Mouse (Mus musculus): ENCODE measurements around the gene Katnbl1.
A peak's percentile ranks its signal among the peaks of the same experiment; 100 is the strongest.
"Not testable (repeated sequence)": the region's sequence is repeated elsewhere in the genome, so short reads cannot be mapped to it uniquely, and the experiment has no call there.

Gene Katnbl1

DNA sequence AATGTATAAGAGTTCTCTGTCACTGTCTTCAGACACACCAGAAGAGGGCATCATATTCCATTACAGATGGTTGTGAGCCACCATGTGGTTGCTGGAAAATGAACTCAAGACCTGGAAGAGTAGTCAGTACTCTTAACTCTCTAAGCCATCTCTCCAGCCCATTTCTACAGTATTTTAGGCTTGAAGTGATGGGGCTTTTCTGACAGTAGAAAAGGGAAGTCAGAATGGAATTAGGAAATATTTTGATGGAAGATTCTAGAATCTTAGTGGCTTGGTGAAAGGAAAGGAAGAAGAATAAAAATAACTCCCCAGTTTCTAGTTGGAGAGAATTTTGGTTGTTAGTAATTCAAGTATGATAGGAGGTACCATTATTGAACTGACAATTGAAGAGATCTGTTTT is 14.9 kb downstream of the Katnbl1 start:
- no peak for DNase-seq

DNA sequence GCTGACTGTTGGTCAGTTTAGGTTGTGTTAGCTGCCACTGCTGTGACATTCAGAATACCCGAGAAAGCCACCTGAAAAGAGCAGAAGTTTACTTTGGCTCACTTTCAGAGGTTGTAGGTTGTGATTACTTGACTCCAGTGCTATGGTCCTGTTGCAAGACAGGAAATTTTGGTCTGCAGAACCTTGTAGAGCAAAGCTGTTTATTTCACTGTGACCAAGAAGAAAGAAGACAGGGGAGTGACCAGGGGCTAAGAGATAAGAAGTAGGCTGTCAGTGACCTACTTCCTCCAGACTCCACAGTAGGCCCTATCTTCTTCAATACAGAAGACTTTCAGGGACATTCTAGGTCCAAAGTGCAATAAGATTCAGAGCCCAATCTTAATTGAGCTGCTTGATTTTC is 17.6 kb downstream of the Katnbl1 start:
- DNase-seq, result no peak

DNA sequence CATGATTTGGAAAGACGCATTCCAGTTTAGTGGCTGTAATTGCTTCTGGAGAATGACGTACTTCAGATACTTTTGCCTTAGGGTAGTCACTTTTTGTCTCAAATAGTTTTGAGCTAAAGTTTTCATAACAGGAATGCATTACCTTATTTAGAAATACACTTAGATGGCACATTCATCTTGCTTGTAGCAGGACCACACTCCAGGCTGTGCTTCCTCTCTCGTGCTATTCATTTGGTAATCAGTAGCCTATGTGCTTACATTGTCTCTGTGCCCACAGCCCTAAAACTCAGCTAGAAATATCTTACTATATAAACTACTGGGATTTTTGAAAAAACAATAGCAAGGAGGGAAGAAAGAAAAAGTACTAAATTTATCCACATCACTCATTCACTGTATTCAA is 28.0 kb downstream of the Katnbl1 start:
- DNase-seq, result no peak

DNA sequence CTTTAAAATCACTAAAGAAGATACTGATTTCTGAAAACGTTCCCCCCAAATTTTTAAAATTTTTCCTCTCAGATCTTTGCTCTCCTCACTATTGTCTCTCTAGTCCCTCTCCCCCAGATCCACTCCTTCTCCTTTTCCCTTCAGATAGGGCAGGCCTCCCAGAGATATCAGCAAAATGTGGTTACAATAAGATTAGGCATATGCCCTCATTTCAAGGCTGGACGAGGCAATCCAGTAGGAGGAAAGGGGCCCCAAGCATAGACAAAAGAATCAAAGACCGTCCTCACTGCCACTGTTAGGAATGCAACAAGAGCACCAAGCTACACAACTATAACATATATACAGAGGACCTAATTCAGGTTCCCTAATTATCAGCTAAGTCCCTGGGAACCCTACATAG is 46.3 kb downstream of the Katnbl1 start:
- DNase-seq, result no peak

DNA sequence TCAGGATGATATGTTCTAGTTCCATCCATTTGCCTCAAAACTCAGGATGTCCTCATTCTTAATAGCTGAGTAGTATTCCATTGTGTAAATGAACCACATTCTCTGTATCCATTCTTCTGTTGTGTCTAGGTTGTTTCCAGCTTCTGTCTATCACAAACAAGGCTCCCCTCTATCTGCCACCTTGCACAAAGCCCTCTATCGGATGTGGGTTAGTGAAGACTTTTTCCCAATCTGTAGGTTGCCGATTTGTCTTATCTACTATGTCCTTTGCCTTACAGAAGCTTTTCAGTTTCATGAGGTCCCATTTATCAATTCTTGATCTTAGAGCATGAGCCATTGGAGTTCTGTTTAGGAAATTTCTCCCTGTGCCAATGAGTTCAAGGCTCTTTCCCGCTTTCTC is 49.5 kb downstream of the Katnbl1 start:
- DNase-seq, result not testable (repeated sequence)

DNA sequence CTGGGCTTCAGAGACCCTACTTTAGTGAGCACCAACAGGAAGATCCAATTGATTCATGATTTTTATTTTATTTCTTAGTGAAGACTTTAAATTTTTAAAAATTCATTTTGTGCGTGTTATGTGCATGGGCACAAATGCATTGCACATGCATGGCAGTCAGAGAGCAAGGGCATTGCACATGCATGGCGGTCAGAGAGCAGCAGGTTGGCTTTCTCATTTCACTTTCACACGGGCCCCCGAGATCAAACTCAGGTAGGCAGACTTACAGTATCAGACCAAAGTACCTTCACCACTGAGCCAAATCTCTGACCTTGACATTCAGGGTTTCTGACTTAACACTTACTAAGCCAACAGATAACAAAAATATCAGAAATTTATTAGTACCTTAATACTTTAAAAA is 50.7 kb downstream of the Katnbl1 start:
- DNase-seq, result no peak

DNA sequence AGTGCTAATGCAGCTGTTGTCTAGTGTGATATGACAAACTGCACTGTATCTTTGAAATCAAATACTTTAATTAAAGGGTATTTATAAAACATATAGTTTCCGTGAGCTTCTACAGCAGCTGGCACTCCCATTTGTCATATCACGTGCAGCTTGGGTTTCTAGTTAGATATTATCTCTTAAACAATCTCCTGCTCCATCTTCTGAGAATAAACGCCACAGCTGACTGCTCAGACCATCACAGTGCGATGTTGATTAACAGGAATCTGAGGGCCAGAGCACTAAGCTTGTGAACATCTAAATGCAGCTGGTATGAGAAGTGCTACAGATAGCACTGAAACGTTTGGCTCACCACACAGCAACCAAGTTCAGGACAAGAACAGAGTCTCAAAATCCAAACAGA is 51.4 kb downstream of the Katnbl1 start:
- no peak for DNase-seq

DNA sequence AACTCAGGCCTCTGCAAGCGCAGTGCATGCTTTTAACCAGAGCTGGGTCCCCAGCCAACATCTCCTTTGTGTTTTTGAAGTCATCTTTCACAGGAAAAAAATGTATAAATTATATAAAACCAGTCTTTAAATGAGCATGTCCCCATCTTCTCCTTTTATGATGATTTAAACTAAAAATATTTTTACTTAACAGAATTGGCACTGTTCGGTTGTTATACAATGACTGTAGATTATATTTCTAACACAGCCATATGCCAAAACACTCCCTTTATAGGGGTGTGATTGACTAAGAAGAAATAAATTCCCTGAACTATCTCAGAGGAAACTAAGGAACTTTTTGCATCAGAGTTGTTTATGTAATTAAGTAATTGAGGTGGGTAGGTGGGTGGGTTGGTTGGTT is 53.5 kb downstream of the Katnbl1 start:
- DNase-seq, result no peak

DNA sequence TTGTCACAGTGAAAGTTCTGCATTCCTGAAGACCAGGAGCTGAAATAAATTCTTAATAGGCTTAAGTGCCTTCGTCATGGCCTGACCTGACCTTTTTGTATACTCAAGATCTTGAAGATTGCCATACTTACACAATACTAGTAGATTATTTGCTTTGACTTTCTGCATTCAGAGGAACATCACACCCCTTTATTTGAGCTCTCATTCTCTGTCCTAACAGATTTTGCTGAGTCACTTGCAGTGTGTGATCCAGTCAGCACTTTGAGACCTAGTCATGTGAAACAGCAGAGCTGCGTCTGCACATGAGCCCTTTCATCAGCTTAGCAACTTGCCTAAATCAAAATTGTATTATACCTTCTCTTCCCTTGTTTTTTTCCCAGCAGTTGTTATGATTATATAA is 54.3 kb downstream of the Katnbl1 start:
- peak; percentile 16 for DNase-seq

DNA sequence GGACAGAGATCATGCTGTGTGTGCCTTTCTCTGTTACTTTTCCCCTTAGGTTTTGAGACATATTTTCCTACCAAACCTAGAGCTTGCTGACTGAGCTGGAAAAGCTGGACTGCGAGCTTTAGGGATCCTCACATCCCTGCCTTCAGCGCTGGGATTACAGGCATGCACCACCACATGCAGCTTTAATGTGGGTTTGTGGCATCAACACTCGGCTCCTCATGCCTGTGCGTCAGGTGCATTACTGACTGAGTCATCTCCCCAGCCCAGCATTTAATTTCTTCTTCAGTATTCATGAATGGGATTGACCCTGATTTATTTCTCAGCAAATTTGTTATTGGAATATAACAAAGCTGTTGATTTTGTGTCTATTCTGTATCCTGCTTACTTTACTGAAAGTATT is 57.3 kb downstream of the Katnbl1 start:
- DNase-seq, result no peak

DNA sequence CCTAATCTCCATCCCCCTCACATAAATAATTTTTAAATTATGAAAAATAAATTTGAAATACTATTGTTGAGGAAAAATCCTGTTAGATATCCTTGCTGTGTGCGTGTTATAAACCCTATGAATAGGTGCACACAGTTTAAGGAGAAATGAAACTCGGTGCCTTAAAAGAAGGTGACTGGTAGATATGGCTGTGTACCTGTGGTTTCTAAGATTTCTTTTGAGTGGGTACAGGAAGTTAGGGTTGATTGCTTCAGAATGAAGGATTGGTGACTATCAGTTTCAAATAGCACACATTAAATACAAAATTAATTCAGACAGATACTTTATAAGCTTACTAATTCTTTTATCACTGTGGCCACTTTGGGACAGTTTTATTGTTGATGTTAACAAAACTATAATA is 58.6 kb downstream of the Katnbl1 start:
- no peak for DNase-seq

DNA sequence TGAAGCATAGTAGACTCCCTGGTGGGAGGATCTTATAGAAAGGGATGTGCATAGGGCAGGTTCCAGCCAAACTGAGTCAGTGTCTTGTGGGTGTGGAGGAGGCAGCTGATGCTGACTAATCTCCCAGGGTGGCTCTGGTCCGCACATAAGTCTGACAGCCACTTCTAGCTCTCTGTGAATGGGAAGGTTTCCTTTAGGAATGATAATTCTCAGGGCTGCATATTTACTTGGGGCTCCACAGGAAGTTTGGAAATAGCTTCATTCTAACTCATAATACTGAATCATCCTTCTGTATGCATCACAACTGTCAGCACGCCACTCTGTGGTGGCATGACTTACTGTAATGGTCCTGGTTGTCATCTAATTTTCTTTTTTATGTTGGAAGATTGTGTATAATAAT is 64.5 kb downstream of the Katnbl1 start:
- DNase-seq, result no peak

DNA sequence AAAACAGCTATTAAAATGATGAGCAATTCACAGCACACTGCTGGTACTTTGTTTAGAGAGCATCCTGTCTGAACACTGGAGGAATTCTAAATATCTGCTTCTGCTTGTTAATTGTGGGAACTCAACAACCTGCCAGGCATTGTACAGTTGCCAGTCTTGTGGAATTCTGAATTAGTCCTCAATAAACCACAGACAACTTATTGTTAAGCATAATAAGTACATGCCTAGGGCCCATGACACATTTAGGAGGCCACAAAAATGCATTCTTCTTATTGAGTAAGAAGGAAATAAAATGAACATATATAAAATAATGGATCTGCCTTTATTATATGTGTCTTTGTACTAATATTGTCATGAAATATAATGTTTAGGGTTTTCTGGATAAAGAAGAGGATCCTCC is 66.5 kb downstream of the Katnbl1 start:
- no peak for DNase-seq

DNA sequence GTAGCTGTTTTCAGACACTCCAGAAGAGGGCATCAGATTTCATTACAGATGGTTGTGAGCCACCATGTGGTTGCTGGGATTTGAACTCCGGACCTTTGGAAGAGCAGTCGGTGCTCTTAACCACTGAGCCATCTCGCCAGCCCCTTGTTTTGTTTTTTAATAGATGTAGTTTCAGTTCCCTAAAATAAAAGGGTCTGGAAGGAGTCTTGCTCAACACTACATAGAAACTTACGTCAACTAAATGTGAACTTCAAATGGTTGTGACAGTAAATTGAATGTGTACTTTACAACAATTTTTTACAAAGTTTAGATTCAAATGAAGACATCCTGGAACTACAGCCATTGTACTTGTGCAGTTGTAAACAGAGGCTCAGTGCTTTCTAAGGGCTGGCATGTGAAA is 69.0 kb downstream of the Katnbl1 start:
- DNase-seq, result not testable (repeated sequence)

DNA sequence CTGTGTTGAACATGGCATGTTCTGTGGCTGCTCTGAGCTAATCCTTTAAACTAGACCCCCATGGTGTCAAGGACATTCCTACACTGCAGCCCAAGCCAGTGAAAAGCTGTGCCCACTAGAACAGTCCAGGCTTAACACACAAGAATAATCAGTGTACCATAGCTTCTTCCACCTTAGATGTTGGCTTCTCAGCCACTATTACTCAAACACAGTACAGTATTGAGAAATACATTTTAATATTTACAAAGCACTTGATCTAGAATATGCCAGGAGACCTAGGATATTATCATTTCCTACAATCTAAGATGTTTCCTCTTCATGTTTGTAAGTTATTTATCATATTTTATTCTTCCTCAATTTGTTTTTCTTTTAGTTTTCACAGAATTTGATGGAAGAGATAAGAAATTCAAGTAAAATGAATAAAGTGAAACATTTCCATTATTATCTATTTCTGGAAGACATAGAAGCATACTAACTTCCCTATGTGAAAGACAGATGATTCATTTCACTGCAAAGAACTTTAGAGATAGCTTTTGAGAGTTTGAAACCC is 69.6 kb downstream of the Katnbl1 start:
- DNase-seq, result no peak

DNA sequence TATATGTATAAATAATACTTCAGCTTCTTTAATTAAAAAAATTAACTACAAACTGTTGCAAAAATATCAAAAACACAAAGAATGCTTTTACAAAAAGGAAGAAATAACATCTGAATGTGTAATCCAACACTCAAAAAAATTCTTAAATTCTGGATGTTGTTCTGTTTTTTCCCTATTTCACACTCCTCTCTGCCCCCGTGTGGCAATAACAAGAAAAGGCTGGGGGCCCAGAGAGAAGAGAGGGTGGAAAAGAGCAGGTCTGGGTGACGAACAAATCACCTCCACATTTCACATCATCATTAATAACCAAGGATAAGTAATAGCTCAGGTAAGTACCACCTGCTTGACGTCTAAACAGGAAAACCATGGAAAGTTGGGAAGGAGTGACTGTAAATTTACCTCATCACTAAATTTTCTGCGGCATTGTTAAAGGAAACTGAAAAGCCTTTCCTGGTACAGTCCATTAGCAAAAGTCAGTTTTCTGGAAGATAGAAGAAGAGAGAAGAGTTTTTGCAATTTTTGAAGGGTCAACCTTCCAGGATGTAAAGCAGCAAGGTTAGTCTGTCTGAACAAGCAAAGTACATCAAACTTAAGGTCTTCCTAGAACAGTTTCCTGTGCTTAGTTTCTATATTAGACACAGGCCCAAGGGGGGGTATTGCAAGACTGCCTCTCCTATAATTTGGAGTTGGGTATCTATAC is 70.7 kb downstream of the Katnbl1 start:
- DNase-seq, result peak; percentile 27

DNA sequence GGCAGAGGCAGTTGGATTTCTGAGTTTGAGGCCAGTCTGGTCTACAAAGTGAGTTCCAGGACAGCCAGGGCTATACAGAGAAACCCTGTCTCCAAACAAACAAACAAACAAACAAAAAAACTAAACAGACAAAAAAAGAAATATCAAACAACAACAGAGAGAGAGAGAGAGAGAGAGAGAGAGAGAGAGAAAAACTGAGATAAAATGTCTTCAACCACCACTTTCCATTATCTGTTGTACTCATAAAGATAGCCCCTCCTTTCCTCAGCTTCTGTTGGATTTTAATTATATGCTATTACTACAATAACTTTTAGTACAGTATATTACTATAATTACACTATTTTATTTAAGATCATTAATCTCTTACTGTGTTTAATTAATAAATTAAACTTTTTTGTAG is 73.5 kb downstream of the Katnbl1 start:
- DNase-seq, result not testable (repeated sequence)

DNA sequence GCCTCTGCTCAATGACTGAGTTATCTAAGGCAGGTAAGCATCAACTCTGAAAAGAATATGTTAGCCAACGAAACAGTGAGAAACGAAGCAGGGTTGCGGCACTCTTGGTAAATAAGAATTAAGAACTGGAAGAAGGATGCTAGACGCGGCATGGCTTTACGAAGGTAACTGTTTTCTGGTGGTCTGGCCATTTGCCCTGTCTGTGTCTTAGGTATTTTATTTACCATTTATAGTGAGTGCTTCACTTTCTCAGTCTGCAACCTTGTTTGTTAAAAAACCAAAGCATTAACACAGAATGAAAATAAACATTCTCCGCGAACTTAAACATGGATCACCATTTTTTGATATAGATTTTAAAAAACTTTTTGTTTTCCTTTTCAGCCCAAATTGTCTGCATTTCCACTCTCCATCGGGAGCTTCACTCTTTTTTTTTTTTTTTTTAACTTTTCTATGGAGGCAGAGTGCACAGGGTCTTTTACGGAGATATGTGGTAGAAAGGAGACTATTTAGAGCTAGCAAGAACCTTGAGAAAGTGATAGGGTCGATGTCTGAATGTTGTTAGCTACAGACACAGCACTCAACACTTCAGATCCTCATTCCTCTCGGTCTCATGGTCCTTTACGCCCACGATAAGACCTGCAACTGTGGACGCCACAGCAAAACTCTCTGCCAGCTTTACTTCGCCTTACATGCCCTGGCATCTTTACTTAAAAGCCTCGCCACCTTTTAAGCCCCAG is 75.3 kb downstream of the Katnbl1 start:
- no peak for DNase-seq

DNA sequence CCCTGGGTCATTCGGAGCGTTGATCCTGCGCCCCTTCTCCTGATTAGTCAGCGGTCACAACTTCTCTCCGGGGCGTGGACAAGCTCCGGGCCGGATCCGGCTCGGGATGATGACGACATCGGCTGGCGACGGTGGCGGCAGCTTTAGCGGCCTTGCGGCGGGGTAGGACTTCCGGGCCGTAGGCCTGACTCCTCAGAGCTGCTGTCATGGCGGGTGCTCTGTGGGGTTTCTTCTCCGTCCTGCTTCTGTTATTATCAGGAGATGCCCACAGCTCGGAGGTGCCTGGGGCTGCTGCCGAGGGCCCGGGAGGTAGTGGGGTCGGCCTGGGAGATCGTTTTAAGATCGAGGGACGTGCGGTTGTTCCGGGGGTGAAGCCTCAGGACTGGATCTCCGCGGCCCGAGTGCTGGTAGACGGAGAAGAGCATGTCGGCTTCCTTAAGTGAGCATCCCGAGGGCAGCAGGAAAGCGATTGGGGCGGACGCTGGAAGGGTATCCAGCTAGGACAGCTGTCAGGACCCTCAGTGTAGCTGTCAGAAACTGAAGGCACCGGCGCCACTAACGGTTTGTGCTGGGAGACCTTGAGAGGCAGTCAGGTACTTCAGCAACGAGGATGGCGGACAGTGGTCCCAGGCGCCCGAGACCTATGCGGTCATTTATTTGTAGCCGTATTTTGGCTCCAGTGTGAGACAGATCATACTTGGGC is 76.0 kb downstream of the Katnbl1 start, which contains the start of gene Emc7:
Emc7 (plus strand) TSS at position 136 of the 703 bp plus-strand sequence.
- peak; percentile 97 for DNase-seq

DNA sequence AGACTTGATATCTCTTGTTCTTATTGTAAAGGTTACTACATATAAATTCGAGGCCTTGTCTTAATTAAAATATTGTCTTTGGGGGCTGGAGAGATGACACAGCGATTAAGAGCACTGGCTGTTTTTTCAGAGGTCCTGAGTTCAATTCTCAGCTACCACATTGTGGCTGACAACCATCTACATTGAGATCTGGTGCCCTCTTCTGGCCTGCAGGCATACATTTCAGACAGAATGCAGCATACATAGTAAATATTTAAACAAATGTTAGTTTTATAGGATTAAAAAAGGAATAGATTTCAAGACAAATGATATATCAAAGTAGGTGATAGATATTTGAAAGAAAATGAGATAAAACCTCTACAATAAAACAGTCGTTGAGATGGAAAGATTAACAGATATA is 81.5 kb downstream of the Katnbl1 start:
- no peak for DNase-seq

Data from kidney, postnatal 14 days (tissue).